Mouse (Mus musculus) lung, postnatal 4 days (tissue): ENCODE results near the gene Fkbp2.

ENCODE experiments used
- DNase-seq, 2 experiments: peaks; one replicate each; pipeline ENCODE4 v3.0.0; 2021

The Fkbp2 gene

DNA sequence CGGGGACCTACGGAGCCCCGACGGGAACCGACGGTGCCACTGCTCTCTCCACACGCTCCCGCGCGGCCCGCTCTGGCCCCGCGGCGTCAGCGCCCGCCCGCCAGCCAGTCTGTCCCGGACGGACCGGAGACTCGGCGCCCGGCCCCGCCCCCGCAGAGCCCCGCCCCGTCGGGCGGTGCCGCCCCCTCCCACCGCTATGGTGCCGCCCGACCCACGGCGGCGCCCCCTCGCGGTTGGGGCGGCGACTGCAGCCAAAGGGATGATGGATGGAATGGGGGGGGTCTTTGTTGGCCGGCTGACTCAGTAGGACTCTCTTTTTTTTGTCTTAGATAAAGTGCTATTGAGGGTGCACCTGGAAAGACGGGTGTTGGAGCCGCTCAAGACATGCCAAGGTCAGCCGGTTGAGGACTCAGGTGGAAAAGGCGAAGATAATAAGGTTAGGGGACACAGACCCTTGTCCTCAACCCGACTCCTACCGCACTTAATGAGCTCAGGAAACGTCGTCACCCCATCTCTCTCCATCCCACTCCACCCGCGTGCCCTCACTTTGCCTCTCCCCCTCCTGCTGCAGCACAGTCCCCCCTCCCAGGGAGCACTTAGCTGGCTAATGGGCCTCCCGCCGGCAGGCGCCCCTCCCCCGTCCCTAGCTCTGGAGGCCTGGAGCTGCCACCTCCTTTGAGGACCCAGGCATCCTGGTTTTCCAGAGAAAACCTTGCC is 10.5 kb downstream of the Fkbp2 start:
- DNase-seq, result peak; percentile 87

DNA sequence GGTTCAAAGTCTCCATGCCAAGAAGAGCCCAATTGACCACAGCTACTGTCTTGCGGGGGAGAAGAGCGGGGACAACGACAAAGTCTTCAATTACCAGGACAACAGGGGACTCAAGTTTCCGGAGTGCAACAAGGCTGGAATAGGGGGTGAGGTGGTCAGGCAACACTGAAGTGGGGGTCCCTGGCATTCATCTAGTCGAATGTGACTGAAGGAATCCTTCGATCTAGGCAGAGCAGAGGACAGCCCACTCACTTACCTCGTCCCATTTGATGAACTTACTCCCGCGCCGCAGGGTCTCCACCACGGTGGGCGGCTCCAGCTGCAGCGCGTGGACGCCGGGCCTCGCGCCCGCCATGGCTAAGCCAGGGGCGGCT is 11.0 kb downstream of the Fkbp2 start:
- no peak for DNase-seq

- peak; percentile 61 for DNase-seq
Measured at GRCm38 (mm10) chr19:6968491-6969271, 11.6 kb downstream of the Fkbp2 start.

GRCm38 (mm10) chr19:6956461-6956860 is 23.8 kb downstream of the Fkbp2 start:
- DNase-seq, result no peak

DNA sequence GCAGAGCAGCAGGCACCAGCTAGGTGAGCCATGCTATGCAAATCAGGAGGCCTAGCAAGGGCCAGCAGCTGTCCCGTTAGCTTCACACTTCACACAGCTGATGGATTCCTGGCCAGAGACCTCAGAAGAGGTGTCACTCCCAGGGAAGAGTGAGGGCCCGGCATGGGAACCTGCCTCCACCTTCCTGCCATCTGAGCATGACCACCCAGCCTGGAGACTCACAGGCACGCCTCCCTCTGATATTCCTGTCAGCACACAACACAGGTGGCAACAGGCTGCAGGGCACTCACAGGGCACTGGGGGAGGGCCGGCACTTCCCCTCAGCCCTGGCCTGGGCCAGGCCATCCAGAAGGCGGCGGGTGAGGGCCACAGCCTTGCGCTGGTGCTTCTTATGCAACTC is 24.9 kb downstream of the Fkbp2 start:
- DNase-seq, result no peak

DNA sequence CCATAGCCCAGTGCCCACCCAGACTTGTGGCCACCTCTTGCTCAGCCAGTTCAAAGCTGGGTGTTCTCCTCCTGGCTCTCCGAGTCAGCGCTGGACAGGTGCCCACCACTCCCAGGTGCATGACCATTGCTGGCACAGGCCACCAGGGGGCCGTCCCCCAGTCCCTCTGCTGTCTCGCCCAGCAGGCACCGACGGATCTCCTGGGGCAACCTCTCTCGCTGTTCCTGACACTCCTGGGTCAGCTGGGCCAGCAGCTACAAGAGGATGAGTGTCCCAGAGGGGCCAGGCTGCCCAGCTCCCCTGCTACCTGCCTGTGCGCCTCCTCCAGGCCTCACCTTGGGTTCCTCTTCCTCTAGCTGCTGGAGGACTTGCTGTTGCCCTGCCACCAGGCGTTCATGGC is 26.3 kb downstream of the Fkbp2 start:
- DNase-seq, result peak; percentile 80 to 83

DNA sequence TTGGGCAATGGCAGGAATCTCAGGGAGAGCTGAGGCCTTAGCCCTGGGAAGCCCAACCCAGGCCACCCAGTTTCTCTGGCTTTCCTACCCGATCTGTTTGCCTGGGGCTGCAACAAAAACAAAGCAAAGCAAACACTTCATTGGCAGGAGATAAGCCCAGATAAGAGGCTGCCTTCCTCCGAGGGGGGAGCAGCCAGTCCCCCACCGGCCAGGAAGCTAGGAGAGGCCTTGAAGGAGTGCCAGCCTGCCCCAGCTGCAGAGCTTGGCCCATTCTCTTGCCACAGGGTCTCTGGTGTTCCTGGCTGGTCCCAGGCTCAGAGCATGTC is 27.6 kb downstream of the Fkbp2 start:
- DNase-seq, result peak; percentile 82 to 92

GRCm38 (mm10) chr19:6951994-6952711 is 28.1 kb downstream of the Fkbp2 start:
- DNase-seq, result peak; percentile 87 to 93

DNA sequence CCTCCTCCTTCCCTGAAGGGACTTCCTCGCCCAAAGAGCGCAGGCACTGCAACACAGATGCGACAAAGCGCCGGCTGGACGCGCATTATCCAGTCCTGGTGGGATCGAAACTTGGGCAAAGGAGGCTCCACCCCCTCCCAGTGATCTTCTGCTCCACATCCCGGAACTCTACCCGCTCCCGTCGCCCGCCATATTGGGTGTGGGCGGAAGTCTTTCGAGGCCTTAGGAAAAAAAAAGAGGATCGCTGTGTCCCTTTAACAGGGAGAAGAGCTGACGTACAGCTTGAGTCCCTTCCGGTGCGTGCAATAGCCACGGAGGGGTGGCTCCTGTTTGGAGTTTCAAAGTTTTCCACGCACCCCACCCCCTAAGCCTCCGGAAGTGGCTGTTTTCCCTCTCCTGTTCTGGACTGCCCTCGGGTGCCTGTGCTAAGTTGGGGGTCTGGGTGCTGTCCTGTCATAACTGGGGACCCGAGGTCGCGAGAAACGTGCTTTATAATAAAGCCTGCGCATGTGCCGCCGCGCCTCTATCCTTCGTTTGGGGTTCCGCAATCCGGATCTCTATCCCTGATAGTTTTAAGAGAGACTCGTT is 28.8 kb downstream of the Fkbp2 start:
- peak; percentile 95 to 98 for DNase-seq

DNA sequence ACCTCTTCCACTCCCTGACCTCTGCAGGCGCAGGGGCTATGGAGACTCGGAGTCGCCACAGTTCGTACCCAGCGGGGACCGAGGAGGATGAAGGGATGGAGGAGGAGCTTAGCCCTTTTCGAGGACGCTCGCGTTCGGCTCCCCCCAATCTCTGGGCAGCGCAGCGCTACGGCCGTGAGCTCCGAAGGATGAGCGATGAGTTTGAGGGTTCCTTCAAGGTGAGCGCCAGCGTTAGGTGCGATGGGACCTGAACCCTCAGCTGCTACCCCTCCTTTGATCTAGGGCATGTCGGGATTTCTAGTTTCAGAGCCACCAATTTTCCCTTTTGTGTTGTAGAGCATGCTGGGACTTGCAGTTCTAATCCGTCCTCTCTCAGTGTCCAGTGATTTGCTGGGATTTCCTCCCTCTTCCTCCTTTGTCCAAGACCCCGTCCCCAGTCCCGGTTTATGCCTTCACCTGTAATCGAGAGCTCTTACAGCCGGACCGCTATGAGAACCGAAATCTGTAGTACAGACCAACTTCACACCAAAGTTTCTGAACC is 29.6 kb downstream of the Fkbp2 start:
- peak; percentile 60 to 64 for DNase-seq

DNA sequence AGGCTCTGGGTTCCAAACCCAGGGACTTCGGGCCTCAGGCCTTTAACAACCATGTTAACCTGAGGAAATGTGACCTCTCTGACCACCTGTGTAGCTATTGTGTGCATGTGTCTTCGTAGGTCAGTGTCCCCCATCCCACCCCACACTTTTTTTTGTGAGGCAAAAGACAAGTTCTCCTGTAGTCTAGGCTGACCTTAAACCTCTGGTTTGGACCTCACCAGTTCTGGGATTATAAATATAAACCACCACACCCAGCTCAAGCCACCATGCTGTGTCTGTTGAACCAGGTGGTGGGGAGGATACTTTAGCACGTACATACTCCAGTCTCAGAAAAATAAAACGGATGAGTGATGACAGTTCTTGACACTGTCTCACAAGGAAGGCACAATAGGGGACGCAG is 30.4 kb downstream of the Fkbp2 start:
- DNase-seq, result no peak

GRCm38 (mm10) chr19:6949532-6949931 is 30.8 kb downstream of the Fkbp2 start:
- no peak for DNase-seq

DNA sequence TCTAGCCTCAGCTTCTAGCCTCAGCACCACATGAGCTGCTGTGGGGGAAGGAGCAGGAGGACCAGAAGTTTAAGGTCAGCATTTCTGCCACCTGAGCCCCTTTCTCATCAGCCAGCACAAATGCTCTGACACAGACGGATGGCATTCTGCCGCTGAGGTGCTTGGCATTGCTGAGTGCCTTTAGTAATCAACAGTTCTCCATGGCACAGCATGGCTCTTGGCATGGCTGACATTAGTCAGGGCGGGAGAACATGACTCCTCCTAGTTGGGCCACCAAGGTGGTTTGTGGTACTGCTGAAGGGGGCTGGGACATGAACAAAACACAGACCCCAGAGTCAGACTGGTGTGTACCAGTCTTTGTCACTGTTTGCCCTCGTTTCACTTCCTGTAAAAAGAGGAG is 32.1 kb downstream of the Fkbp2 start:
- DNase-seq, result peak in 1 of 2 experiments; percentile 19

DNA sequence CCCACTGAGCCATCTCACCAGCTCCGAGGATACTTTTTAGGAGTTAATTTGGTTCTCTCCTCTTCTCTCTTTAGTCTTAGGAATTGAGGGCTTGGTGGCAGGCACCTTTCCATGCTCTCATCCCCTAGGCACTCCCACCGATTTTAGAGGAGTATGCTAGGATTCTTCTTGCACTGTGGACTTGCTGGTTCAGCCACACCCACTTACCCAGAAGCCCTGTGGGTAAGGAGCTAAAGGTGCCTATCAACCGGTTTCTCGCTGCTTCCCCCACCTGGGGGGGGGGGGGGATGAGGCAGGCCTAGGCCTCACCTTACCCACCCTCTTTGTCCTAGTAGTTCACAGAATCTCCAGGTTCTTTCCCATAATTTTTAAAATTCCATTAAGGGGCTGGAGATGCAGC is 32.6 kb downstream of the Fkbp2 start:
- no peak for DNase-seq

- DNase-seq, result peak in 1 of 2 experiments; percentile 16
Measured at GRCm38 (mm10) chr19:6943709-6944108, 36.6 kb downstream of the Fkbp2 start.

- peak in 1 of 2 experiments; percentile 23 for DNase-seq
Measured at GRCm38 (mm10) chr19:6942764-6943163, 37.5 kb downstream of the Fkbp2 start.

DNA sequence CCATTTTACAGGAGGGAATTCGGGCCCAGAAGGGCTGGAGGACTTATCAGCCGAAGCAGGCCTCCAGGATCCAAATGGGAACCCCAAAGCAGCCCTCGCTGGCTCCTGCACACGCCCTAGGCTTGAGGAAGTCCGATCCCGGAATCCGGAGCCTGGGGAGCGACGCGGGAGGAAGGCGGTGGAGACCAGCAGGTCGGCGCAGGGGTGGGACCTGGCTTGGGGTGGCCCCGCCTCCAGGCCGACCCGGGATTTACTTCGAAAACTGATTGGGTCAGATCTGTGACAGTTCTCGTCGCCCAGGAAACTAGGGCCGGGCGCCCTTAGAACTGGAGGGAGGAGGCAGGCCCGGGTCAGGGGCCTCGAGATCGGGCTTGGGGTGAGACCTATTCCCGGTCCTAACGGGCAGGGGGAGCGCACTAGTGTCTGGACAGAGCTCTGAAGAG is 38.0 kb downstream of the Fkbp2 start, which contains the start of gene Gpr137:
Gpr137 (minus strand) TSS at position 232 of the 443 bp plus-strand sequence.
- DNase-seq, result peak; percentile 96 to 98

GRCm38 (mm10) chr19:6941372-6942248 is 38.7 kb downstream of the Fkbp2 start, which contains the start of gene Bad:
Bad (plus strand) TSS chr19:6941861.
- peak; percentile 94 to 97 for DNase-seq

GRCm38 (mm10) chr19:6940396-6941351 is 39.6 kb downstream of the Fkbp2 start:
- peak in 1 of 2 experiments; percentile 30 for DNase-seq
